Mouse (Mus musculus) limb, embryonic 12.5 days (tissue): ENCODE measurements around the gene Acads. TPM values are rescaled to one million over a fixed set of nuclear protein-coding genes. Genes with fewer than 3 reads are reported as not detected.

Experiments
- ATAC-seq: fragments of 200-750 bp; cut with Nextera tagmentation; 2 replicates; pipeline ENCODE4 v1.8.0; 2017; ENCODE audit warnings: low read depth, moderate TSS enrichment; ENCODE audit not compliant: insufficient number of reproducible peaks, insufficient read depth, low FRiP score, low TSS enrichment
- H3K27ac ChIP-seq: fragments of 300-500 bp; sonication (generic); 2 replicates; pipeline ENCODE4 v1.5.1; 2016; ENCODE audit warnings: mild to moderate bottlenecking, moderate library complexity
- H3K27me3 ChIP-seq: fragments of 300-500 bp; sonication (generic); 2 replicates; pipeline ENCODE4 v1.6.1; 2016; ENCODE audit warnings: mild to moderate bottlenecking, moderate library complexity
- H3K36me3 ChIP-seq: fragments of 300-500 bp; sonication (generic); 2 replicates; pipeline ENCODE4 v1.6.1; 2016; ENCODE audit warnings: mild to moderate bottlenecking, moderate library complexity
- H3K4me1 ChIP-seq: fragments of 300-500 bp; sonication (generic); replicated peaks from 2 replicates; pipeline ENCODE4 v1.6.1; 2016
- H3K4me2 ChIP-seq: fragments of 300-500 bp; sonication (generic); 2 replicates; pipeline ENCODE4 v1.6.1; 2016; ENCODE audit warnings: mild to moderate bottlenecking, moderate library complexity
- H3K4me3 ChIP-seq: fragments of 300-500 bp; sonication (generic); replicated peaks from 2 replicates; pipeline ENCODE4 v1.5.1; 2016; ENCODE audit warnings: mild to moderate bottlenecking
- H3K9ac ChIP-seq: fragments of 300-500 bp; sonication (generic); replicated peaks from 2 replicates; pipeline ENCODE4 v1.6.1; 2016; ENCODE audit warnings: mild to moderate bottlenecking, moderate library complexity
- H3K9me3 ChIP-seq: fragments of 300-500 bp; sonication (generic); 2 replicates; pipeline ENCODE4 v1.6.1; 2016; ENCODE audit warnings: mild to moderate bottlenecking, moderate library complexity
- WGBS: fragments of 180-500 bp; shearing (Covaris S2); methylation state at CpG from one replicate; pipeline ENCODE4 v1.1.7; 2016; 5-methylcytosine and 5-hydroxymethylcytosine counted together
- polyA plus RNA-seq: library from polyadenylated mRNA; unstranded; fragments of >200 nt; fragmentation: Nextera tagmentation; extraction: Ambion mirVana; gene quantifications from 2 replicates; pipeline ENCODE4 v1.2.1, GENCODE M21; 2016

Gene Acads
- polyA plus RNA-seq, 1 experiment from 2014 or later: 69.5 TPM

DNA sequence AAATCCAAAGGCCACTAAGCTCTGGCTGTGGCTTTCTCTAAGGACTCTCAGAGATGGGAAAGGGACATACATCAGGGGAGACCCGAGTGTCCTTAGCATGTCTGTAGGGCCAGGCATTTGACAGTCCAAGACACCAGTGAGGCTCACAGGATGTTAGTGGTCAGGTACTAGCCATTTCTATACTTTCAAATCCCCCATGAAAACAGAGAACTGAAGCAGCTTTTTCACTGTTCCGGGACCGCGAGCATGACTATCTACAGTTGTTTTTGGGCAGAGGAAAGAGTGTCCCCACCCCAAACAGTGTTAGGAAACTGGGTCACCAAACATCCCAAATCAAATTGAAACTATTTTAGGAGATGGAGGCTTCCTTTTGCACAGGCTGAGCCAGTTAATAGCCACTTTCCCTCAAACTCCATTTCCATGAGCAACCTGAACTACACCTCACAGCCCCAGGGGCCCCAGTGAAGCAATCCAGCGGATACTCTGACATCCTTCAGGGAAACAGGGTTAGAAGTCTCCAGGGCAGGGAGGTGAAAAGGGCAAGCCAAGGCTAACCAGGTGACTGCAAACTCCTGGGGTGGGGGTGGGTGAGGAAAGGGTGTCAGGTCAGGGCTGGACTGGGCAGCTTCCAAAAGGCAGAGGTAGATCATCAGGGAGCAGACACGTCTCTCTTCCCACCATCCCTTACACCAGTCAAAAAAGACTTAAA lies 14.4 kb upstream of the Acads start:
- peaks cover 16% of the 10 kb centered on the region for H3K4me1 ChIP-seq
- H3K4me3 ChIP-seq: peak overlapping the region; percentile 97
- no peak for ATAC-seq
- H3K36me3 ChIP-seq: peaks cover 37% of the 10 kb centered on the region
- 56% methylated on average over 6 of the region's 6 CpGs for WGBS
- H3K9me3 ChIP-seq: no peaks in the 10 kb centered on the region
- H3K4me2 ChIP-seq: peak overlapping the region; percentile 88
- no peaks in the 10 kb centered on the region for H3K27me3 ChIP-seq
- no peak overlapping the region for H3K27ac ChIP-seq
- H3K9ac ChIP-seq: peak overlapping the region; percentile 88

DNA sequence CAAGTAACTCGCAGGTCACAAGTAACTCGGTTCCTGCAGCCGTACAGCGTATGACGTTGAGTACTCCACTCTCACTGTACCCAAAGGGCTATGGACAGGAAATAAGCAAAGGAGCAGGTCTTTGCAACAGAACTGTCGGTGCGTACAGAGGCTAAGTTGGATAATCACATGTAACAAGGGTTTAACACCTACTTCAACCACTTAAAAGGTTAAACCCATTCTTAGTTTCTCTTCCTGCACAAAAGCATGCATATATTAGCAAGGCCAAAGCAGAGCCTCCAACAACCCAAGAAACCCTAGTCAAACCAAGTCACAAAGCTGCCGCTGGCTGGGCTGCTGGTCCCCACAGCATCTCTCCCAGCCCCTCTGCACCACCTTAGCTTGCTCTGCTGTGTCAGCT lies 13.3 kb upstream of the Acads start:
- no peak for ATAC-seq
- Histone ChIP-seq H3K4me2 (peak overlapping the region; percentile 88; the same call in 1 of the 2 replicates), H3K36me3 (peaks cover 47% of the 10 kb centered on the region), H3K9ac (peak overlapping the region; percentile 42; the same call in 1 of the 2 replicates), H3K4me1 (peaks cover 16% of the 10 kb centered on the region), H3K27ac (no peak overlapping the region), H3K9me3 (no peaks in the 10 kb centered on the region), H3K4me3 (peak overlapping the region; percentile 97; the same call in 1 of the 2 replicates), H3K27me3 (no peaks in the 10 kb centered on the region)
- WGBS: 89% methylated on average over 8 of the region's 8 CpGs

DNA sequence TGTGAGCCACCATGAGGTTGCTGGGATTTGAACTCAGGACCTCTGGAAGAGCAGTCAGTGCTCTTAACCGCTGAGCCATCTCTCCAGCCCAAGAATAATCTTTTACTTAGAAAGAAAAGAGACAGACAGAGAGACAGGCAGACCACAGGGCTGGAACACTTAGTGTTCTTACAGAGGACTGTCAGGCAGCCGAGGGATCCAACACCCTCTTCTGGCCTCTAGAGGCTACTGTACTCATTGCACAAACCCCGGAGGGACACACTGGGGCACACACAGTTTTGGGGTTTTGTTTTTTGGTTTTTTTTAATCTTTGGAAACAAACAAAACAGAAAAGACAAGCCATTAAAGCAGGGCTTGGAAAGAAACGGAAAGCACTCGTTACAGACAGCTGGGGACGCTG lies 10.2 kb upstream of the Acads start:
- Histone ChIP-seq H3K9ac (no peak overlapping the region), H3K4me3 (no peak overlapping the region), H3K36me3 (peaks cover 74% of the 10 kb centered on the region), H3K4me2 (no peak overlapping the region), H3K27me3 (no peaks in the 10 kb centered on the region), H3K4me1 (peaks cover 26% of the 10 kb centered on the region), H3K9me3 (no peaks in the 10 kb centered on the region), H3K27ac (no peak overlapping the region)
- no peak for ATAC-seq
- 94% methylated on average over 6 of the region's 6 CpGs for WGBS

DNA sequence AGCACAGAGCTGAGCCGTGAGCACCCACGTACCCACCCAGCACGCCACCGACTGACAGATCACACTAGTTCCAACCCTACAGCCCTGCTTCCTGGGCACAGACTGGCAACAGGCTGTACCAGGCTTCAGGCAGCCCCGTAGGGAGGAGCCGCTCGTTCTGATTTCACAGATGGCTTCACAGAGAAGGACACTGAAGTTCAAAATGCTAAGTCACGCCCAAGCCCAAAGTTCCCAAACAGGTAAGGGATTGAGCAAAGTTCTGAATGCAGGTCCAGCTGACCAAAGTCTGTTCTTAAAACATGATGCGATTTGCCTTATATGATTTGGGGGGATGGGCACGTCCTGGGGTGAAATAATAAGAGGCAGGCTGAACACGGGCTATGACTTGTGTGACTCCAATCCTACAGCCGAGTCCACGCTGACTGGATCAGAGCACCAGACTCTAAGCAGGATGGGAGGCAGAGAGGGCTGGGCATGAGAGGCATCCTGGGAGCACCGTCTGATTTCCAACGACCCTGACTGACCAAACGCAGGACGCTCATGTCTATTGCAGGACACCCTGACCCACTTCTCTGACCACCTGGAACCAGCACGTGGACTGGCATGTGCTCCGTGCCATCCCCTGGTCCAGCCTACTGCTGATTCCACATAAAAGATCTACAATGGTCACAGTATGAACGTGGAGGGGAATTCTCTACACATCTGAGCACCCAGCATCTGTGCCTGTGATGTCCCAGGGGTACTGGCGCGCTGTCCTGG lies 8.5 kb upstream of the Acads start:
- no peaks in the 10 kb centered on the region for H3K9me3 ChIP-seq

DNA sequence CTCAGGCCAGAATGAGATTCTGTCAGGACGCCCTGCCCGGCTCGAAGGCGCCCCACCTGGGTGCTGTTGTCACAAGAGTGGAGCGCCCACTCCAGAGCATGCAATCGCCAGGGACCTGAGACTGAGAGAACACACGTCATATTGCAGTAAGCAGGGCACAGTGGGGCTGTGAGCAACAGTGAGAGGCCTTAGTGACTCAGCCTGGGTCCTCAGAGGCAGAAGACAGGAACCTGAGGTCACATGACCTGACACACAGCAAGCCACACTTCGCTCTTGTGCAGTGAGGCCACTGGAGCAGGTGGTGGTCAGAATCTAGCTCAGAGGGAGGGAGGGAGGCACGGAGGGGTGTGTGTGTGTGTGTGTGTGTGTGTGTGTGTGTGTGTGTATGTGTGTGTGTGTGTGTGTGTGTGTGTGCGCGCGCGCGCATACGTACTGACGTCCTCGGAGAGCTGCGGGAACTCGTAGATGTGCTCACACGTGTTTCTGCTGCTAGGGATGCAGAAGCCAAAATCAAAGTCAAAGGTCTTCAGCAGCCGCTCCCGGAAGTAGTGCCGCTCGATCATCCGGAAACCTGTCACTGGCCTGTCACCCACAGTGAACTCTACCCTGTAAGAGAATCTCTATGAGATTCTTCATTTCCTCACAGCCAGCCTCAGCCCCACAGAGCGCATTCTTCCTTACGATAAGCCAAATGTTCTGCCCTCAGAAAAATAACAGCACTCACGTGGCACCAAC lies 7.6 kb upstream of the Acads start:
- no peak overlapping the region for H3K4me3 ChIP-seq
- H3K27ac ChIP-seq: no peak overlapping the region
- H3K36me3 ChIP-seq: peaks cover 92% of the 10 kb centered on the region
- H3K4me2 ChIP-seq: no peak overlapping the region
- 94% methylated on average over 28 of the region's 28 CpGs for WGBS
- peaks cover 10% of the 10 kb centered on the region for H3K4me1 ChIP-seq
- H3K27me3 ChIP-seq: no peaks in the 10 kb centered on the region
- no peak for ATAC-seq
- no peak overlapping the region for H3K9ac ChIP-seq
- no peaks in the 10 kb centered on the region for H3K9me3 ChIP-seq

More for the DNA sequence above, 8.5 kb upstream of the Acads start:
- Histone ChIP-seq H3K9ac (no peak overlapping the region), H3K4me1 (peaks cover 13% of the 10 kb centered on the region), H3K4me2 (no peak overlapping the region), H3K27ac (no peak overlapping the region), H3K4me3 (no peak overlapping the region), H3K27me3 (no peaks in the 10 kb centered on the region), H3K36me3 (peaks cover 91% of the 10 kb centered on the region)
- ATAC-seq: no peak
- WGBS: 91% methylated on average over 22 of the region's 22 CpGs

DNA sequence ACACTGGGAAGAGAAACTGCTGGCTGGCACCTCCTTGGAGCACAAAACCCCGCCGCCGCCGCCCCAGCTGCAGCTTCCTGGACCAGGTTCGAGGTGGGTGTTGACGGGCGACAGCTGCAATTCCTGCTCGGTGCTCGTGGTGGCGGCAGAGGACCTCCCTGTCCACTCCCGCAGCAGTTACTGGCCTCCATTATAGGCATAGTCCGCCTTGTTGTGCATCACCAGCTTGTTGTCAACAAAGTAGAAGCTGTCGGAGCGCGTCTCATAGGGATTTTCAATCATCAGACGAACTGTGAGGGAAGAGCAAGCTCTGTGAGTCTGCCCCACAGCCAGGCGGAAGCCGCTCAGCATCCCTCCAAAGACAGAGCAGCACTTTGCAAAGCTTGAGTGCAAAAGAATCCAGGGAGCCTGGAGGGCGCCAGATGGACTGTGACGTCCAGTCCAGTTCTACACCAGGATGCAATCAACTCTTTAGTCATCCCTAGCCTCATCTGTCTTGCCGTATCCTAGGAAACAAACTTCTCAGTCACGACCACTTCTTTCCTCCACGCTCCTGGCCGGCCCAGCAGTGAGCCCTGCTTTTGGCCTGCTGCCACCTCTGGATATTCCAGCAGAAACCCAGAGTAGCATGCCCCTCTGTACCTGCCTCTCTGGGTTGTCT lies 6.2 kb upstream of the Acads start:
- Histone ChIP-seq H3K27me3 (no peaks in the 10 kb centered on the region), H3K36me3 (peaks cover 81% of the 10 kb centered on the region), H3K4me1 (peaks cover 10% of the 10 kb centered on the region), H3K9me3 (no peaks in the 10 kb centered on the region), H3K4me2 (no peak overlapping the region), H3K4me3 (no peak overlapping the region), H3K9ac (no peak overlapping the region), H3K27ac (peak overlapping the region; percentile 25; the same call in 1 of the 2 replicates)
- no peak for ATAC-seq
- 31% methylated on average over 24 of the region's 24 CpGs for WGBS

DNA sequence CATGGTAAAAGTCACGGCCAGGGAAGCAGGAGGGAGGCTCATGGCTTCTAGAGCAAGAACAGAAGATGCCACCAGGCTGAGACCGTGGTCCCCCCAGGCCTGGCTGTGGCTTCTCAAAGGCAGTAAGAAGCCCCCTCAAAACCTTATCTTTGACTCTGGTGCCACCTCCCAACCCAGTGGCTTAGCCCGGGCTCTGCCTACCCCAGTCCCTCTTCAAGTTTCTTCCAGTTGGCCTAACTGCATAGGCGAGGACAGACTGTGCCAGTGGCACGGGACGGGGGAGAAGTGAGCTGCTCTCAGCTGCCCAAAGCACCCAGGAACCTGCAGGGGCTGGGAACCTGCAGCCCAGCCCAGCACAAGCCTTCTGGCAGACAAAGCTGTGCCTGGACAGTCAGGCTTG lies 5.5 kb upstream of the Acads start:
- H3K27ac ChIP-seq: 0 out of 2 replicates have a peak overlapping the region, but pooled peaks have one; percentile 7
- 90% methylated on average over 6 of the region's 6 CpGs for WGBS
- H3K9me3 ChIP-seq: no peaks in the 10 kb centered on the region
- H3K4me2 ChIP-seq: no peak overlapping the region
- ATAC-seq: no peak
- no peaks in the 10 kb centered on the region for H3K27me3 ChIP-seq
- H3K4me3 ChIP-seq: no peak overlapping the region
- no peak overlapping the region for H3K9ac ChIP-seq
- peaks cover 10% of the 10 kb centered on the region for H3K4me1 ChIP-seq
- peaks cover 74% of the 10 kb centered on the region for H3K36me3 ChIP-seq

DNA sequence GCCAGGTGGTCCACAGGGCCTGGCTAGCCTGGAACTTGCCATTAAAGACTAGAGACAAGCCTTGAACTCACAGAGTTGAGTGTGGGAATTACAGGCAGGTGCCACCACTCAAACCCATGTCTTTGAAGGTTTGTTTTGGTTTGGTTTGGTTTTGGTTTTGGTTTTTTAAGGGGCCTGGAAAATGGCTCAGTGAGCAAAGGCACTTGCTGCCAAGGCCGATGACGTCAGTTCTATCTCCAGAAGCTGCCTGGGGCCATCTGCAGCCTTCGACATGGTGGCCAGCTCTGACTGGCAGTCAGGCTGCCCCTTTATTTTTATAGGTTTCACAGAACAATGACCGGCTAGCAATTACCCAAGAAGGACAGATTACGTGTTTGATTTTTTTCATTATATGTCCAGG lies 1.8 kb upstream of the Acads start:
- H3K36me3 ChIP-seq: peaks cover 56% of the 10 kb centered on the region
- H3K9ac ChIP-seq: no peak overlapping the region
- WGBS: 72% methylated on average over 5 of the region's 5 CpGs
- no peak overlapping the region for H3K27ac ChIP-seq
- no peaks in the 10 kb centered on the region for H3K27me3 ChIP-seq
- H3K4me2 ChIP-seq: no peak overlapping the region
- H3K4me3 ChIP-seq: no peak overlapping the region
- peaks cover 20% of the 10 kb centered on the region for H3K4me1 ChIP-seq
- no peak for ATAC-seq
- H3K9me3 ChIP-seq: no peaks in the 10 kb centered on the region

DNA sequence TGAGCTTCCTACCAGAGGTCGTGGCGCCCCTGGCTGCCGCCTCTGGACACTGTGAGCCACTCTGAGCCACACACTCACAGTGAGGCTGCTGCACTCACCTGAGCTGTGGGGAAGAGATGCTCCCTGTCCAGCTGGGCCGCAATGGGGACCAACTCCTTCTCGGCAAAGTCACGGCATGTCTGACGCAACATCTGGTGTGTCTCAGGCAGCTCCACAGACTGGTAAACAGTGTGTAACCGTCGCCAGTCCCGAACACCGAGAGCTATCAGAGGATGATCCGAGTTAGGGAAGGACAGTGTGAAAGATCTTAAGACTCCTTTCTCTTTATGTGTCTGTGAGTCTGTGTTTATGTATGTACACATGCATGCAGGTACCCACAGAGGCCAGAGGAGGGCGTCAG lies 1.7 kb downstream of the Acads start:
- no peak overlapping the region for H3K4me2 ChIP-seq
- no peak for ATAC-seq
- 94% methylated on average over 13 of the region's 13 CpGs for WGBS

DNA sequence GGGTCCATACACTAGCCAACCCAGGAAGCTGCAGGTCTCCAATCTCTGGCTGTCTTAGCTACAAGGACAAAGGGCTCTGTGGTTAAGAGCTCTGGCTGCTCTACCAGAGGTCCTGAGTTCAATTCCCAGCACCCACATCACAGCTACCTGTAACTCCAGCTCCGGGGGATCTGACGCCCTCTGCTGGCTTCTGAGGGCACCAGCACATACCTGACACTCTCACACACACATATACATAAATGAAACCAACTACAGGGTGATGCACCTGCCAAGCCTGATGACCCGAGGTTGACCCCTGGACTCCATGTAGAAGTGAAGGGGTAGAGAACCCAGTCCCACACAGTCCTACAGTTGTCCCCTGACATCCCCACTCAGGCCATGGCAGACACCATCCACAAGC lies 2.7 kb downstream of the Acads start:
- H3K4me3 ChIP-seq: no peak overlapping the region
- H3K27ac ChIP-seq: no peak overlapping the region
- H3K9me3 ChIP-seq: no peaks in the 10 kb centered on the region
- peaks cover 63% of the 10 kb centered on the region for H3K36me3 ChIP-seq
- peaks cover 10% of the 10 kb centered on the region; the same call in 1 of the 2 replicates for H3K4me1 ChIP-seq
- H3K4me2 ChIP-seq: no peak overlapping the region
- no peaks in the 10 kb centered on the region for H3K27me3 ChIP-seq
- WGBS: 79% methylated on average over 3 of the region's 3 CpGs
- no peak for ATAC-seq
- H3K9ac ChIP-seq: no peak overlapping the region

More for the DNA sequence above, 1.7 kb downstream of the Acads start:
- peaks cover 10% of the 10 kb centered on the region; the same call in 1 of the 2 replicates for H3K4me1 ChIP-seq
- no peak overlapping the region for H3K27ac ChIP-seq
- no peak overlapping the region for H3K9ac ChIP-seq
- no peak overlapping the region for H3K4me3 ChIP-seq
- no peaks in the 10 kb centered on the region for H3K27me3 ChIP-seq
- no peaks in the 10 kb centered on the region for H3K9me3 ChIP-seq
- peaks cover 59% of the 10 kb centered on the region for H3K36me3 ChIP-seq
